Mouse (Mus musculus): ENCODE measurements around the gene Zmynd8.
A peak's percentile ranks its signal among the peaks of the same experiment; 100 is the strongest.

Zmynd8 gene

GRCm38 (mm10) chr2:165896171-165896570 lies 2.6 kb downstream of the Zmynd8 start:
- DNase-seq = no peak

GRCm38 (mm10) chr2:165895687-165896086 lies 3.1 kb downstream of the Zmynd8 start:
- no peak for DNase-seq

DNA sequence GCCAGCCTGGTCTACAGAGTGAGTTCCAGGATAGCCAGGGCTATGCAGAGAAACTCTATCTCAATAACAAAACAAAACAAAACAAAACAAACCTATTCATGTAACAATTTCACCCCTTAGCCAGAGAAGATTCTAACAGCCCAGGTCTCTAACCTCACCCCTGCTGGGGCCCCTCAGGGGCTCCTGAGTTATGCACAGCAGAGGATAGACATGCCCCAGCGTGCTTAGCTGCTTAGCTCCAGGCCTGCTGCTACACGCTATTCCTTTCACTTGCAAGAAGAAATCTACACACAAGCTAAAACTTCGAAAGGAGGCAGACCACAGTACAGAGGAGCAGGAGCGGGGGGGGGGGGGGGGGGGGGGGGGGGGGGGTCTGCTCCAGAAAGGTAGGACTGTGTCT lies 4.3 kb downstream of the Zmynd8 start:
- DNase-seq = no peak

GRCm38 (mm10) chr2:165893232-165893631 lies 5.6 kb downstream of the Zmynd8 start:
- DNase-seq = no peak

DNA sequence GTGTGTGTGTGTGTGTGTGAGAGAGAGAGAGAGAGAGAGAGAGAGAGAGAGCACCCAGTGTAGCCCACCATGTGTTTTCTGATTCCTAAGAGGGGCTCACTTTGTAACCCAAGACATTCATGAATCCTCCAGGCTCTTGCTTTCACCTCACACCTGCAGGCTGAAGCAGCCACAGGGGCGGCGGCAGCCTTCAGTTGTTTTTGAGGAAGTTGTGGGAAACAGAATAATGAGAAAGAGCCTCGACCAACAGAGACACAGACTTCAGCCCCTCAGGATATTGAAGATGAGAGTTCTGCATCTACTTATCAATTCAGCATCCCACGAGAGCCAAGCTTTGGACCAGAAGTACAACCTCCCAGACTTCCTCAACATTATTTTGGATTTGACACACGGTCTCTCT lies 6.2 kb downstream of the Zmynd8 start:
- no peak for DNase-seq

- no peak for DNase-seq
Measured at GRCm38 (mm10) chr2:165890401-165890800, 8.4 kb downstream of the Zmynd8 start.

DNA sequence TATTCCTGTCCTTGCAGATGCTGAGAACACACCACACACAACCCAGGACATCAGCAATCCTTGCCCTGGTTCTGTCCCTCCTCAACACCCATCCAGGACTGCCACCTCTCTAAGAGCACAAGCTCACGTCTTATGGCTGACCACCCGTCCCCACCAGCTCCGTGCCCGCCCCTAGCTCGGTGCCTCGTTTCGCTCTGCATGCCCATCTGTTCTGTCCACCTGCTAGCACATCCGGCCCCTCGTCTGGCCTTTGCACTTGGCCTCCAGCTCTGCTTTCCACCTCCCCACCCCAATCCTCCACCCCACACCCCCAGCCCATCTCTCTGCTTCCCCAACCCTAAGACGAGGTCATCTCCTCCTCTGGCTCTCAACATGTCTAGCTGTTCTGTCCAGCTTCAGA lies 8.9 kb downstream of the Zmynd8 start:
- DNase-seq = no peak

DNA sequence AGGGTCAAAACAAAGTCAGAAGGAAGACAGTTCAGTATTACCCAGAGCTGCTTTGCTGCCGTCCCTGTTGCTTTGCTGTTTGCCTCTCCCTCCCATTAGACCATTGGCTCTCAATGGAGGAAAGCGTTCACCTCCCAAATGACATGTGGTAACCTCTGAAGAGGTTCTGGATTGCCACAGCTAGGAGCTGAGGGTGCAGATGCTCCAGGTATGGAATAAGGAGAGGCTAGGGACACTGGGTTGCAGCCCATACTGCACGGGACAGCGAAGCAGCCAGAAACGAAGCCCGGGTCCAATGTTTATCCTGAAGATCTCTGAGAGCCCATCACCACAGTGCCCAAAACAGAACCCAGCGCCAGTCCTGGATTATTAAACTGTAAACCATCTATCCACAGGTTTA lies 9.6 kb downstream of the Zmynd8 start:
- DNase-seq = no peak

DNA sequence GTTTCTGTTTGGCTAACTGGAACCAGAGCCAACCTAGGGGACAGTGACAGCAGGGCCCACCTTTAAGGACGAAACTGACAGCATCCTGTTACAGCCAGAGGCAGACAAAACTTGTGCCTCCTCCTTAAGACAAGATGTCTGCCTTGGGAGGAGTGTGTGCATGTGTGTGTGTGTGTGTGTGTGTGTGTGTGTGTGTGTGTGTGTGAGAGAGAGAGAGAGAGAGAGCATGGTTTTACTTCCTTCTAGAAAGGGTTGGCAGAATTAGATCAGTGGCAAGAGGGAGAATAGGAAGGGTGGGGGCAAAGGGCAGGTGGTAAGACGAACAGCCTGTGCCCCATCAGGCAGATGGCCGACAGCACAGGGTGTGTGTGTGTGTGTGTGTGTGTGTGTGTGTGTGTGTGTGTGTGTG lies 10.0 kb downstream of the Zmynd8 start:
- peak; percentile 42 for DNase-seq

GRCm38 (mm10) chr2:165888396-165888795 lies 10.4 kb downstream of the Zmynd8 start:
- peak; percentile 93 for DNase-seq

- peak; percentile 70 for DNase-seq
Measured at GRCm38 (mm10) chr2:165886857-165887628, 11.8 kb downstream of the Zmynd8 start.

- DNase-seq = peak; percentile 72
Measured at GRCm38 (mm10) chr2:165886482-165886856, 12.3 kb downstream of the Zmynd8 start.

DNA sequence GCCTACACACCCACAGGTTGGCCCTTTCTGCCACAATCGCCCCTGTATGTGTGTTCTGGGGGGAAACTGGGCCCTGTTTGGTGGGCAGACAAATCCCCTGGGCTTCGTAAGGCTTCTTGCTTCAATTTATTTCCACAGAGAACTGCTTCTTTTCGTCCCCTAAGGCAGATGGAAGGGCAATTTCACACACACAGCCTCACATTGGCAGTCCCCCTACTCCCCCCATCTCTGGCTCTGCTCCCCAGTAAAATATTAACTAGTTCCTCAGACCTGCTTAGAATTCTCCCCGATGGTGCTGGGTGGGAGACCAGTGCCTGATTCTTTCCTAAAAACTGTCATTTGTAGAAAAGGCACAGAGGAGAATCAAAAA lies 12.9 kb downstream of the Zmynd8 start:
- DNase-seq = peak; percentile 61

- DNase-seq = peak; percentile 85
Measured at GRCm38 (mm10) chr2:165885225-165885950, 13.4 kb downstream of the Zmynd8 start.

DNA sequence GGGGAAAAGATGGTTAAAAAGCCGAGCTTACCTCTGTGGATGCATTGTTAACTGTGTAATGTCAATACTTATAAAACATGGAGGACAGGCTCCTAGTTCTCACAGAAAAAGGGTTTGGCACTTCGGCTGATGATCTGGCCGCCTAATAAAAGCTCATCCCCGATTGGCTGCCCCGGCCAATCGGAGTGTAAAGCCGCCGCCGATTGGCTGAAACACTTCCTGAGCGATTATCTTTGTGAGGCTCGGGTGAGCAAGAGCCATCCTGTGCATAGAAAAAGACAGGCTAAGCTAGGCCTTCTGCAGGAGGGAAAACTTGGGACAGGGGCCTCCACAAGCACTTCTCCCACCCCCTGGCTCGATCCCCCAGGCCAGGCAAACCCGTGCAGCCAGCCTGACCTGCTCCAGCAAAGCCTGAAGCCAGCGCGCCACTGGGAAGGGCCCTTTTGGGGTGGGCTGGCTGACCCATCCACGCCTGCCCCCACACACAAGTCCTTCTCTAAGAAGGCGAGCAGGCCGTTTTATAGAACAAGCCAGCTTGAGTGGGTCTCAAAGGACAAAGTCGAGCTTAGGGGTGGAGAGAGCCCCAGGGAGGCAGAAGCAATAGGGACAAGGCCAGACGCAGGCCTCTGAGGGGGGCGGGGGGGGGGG lies 14.1 kb downstream of the Zmynd8 start:
- DNase-seq = peak; percentile 93

DNA sequence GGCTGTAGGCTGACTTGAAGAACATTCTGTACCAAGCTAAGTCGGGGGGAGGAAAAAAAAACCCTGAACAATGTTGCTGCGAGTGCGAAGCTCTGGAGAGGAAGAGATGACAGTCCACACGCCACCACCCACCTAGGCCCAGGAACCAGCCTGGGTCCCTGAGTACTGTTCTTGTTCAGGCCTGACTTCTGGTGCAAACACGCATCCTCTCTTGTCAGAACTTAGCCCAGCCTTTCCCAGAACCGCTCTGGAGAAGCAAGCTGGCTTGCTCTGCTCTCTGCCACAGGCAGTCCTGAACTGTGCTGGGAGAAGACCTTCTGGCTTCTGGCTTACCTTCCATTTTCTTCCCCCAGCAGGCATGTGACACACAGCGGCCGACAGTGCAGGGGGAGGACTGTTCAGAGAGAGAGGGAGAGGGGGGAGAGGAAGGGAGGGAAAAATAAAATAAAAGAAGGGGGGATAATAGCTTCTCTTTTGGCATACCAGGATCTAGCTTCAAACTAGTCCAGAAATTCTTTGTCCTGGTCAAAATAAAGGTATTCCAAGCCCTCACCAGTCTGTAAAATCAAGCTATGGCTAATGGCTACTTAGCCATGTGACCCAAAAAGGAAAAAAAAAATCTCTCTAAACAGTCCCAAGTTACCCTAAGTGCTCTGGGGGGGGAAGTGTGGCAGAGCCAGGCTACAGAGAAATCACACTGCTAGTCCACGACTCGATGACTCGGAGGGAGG lies 14.8 kb downstream of the Zmynd8 start:
- peak; percentile 54 for DNase-seq

GRCm38 (mm10) chr2:165883006-165883405 lies 15.8 kb downstream of the Zmynd8 start:
- DNase-seq = peak; percentile 64

GRCm38 (mm10) chr2:165881585-165882431 lies 17.0 kb downstream of the Zmynd8 start:
- peak; percentile 65 for DNase-seq

GRCm38 (mm10) chr2:165881220-165881584 lies 17.6 kb downstream of the Zmynd8 start:
- DNase-seq = no peak

- peak; percentile 87 for DNase-seq
Measured at GRCm38 (mm10) chr2:165880501-165881182, 18.2 kb downstream of the Zmynd8 start.

DNA sequence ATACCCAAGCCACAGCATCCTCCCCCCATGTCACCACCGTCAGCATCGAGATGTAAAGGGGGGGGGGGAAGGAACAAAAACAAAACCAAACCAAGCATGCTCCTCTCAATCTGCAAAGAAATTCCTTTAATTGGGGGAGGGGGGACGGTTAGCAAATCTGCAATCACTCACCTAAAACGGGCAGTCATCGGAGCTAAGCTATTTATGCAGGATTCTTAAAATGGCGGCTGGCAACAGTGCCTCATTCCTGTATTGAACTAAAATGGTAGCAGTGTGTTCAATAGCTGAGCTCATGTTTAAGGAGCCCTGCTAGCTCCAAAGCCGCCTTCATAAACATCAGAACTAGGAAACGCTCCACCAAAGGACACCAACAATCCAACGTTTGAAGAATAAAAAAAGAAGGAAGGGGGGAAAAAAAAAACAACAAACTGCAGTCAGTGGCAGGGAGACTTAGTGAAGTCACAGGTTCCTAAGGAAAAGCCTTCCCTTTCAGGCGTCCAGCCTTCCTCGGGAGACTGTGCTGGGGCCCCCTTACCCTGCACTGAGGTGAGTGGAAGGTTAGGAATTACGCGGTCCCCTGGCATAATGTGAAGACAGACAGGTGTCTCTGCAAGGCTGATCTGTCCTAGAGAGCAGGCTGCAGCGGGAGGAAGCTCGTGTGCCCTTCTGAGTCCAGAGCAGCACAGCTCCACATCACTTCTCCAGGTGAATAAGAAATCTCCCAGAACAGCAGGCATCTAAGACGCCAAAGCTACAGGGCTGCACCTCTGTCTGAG lies 19.2 kb downstream of the Zmynd8 start:
- DNase-seq = no peak

Data from kidney, postnatal 10 days (tissue).